Mouse (Mus musculus): ENCODE data around the gene Camta1.
"Not testable (repeated sequence)": the region's sequence is repeated elsewhere in the genome, so short reads cannot be mapped to it uniquely, and the experiment has no call there.

Gene Camta1

DNA sequence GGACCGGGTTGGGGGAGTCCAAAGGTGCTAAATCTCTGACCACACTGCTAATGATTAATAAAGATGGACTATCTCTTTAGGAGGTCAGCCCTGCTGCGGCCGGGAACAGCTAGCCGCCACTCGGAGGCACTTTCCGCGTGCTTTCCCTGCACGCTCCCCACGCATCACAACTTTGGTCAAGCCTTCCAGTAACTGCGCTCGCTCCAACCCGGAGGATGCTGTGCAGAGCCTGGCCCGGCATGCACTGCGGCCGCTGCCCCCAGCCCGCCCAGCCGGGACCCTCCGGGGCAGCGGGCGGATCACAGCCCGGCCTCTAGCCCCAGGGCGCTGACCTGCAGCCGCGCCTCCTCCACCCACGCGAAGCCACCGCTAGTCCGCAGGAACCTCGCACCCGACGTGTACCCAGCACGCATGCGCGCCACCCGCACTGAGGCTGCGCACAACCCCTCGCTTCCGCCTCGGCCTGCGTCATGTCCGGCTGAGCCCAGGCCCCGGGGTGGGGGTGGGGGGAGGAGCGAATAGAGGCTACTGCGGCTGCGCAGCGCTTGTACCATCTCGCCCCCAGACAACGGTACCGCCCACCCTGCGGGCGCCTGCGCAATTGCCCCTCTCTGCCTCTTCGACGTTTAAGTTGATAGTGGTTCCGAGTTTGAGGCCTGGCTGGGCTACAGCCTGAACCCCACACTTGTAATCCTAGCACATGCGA is 952.1 kb downstream of the Camta1 start:
- peak; percentile 98 for DNase-seq

DNA sequence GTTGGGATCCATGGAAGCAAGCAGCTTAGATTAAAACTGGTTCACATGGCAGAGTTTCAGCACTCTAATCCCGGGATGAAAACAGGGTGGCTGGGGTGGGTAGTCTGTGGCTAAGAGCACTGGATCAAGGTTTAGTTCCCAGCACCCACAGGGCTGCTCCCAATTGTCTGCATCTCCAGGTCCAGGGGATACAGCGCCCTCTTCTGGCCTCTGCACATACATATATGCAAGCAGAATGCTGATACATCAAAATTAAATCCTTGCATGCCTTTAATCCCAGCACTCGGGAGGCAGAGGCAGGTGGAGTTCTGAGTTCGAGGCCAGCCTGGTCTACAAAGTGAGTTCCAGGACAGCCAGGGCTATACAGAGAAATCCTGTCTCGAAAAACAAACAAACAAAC is 953.2 kb downstream of the Camta1 start:
- DNase-seq = not testable (repeated sequence)

DNA sequence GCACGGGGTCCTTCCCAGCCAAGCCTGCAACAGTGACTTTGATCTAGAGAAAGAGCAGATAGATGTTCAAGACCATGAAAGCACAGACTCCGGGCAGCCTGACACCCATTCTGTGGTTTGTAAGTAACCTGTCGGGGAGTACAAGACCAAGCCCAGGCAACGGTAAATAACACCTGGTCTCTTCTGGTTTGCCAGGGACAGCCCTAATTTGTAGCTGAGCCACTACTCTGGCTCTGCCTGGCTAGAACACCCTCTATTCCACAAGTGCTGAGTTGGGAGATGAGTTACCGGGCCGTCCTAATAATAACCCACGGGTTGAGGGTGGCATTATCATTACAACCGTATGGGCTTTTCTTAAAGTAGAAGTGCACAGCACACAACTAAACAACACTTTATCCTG is 954.6 kb downstream of the Camta1 start:
- no peak for DNase-seq

DNA sequence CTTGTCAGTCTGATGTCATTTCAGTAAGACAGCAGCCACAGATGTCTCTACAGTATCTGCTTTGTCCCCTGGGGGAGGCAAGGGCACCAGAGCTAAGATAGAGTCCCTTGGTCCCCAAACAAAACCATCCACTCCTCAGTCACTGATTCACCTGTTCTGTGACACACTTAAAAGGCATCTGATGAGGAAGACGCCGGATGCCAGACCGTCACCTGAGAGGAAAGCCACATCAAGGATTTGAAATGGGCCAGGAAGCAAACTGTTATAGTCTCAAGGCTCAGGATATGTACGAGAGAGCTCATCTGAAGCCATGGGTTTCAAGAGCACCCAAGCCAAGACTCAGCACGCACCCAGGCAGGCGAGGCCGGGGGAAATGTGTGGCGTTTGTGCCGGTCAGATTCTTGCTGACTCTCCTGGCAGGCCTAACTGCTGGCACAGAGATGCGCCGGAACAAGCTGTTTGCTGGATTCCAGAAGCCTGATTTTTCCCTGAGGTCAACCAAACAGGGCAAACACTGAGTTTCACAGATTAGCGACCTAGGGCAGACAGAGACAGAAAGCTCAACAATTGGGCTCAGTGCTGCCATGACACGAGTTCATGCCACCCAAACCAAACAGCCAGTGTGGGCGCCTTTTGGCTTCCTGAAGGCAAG is 958.5 kb downstream of the Camta1 start:
- DNase-seq = no peak

DNA sequence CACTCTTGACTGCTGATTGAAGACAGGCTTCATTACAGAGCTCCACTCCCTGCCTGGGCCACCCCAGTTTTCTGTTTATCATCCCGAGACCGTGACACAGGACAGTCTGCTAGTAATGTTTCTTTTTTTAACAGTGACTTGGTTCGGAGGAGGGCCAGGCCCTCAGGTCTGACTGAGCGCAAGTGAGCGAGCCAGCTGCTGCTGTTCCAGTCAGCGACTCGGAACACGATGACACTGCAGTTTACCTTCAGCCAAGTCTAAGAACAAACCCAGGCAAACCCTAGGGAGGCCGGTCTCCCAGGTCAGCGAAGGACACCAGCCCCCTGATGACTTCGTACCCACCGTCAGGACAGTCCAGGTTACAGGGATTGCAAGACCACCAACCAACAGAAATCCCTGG is 959.6 kb downstream of the Camta1 start:
- DNase-seq = no peak

DNA sequence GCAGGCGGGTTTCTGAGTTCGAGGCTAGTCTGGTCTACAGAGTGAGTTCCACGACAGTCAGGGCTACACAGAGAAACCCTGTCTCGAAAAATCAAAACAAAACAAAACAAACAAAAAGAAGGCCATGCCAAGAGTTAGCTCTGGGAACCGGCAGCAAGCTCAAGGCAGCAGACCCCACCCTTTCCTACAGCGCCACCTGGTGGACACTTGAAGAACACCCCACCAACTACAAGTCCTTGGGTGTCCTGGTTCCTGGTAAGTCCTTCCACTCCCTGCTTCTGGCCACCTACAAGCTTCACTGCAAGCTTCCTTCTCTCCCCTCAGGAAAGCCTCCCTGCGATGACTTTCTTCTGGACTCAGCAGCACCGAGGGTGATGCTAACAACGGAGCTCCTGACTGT is 960.0 kb downstream of the Camta1 start:
- DNase-seq = peak; percentile 46 to 75

DNA sequence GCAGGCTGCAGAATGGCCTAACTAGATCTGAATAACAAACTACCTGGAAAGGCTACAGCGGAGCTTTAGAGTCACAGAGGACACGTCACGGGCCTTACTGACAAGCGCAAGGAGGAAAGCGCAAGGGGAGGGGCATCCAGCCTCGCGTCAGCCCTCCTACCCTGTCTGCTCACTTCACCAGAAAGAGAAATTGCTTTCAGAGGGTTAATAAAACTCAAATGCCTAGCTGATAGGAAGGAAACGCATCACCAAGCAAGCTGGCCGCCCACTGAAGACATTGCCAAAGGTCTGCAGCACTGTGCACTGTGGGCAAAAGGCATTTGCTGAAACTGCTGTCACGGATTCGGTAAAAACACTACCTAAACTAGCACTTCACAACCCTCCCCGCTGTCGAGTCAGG is 961.2 kb downstream of the Camta1 start:
- no peak for DNase-seq

DNA sequence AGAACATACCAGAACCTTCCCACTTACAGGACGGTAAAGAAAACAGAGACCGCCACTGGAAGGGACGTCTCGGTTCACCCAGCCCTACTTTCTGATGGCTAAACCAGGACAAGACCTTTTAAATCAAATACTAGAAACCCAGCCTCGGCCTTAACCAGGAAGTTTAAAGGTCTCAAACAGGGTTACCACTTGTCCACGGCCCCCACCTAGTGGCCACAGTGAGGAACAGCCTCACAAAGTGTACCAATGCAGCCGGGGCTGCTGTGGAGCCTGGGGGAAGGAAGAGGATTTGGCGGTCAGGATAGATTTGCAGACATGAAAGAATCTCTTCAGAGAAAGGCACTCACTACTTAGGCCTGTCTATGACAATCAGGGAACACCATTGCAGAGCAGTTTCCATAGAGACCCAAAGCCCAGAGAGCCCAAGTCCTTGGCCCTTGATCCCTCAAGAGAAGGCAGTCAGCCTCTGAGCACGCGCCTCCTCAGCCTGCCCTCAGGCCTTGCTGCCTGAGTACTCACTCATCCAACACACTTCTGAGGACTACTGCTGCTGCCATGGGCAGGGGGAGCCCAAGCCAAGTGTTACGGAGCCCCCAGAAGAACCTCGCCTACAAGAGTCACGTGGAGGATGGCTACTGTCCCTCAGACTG is 962.8 kb downstream of the Camta1 start:
- peak; percentile 54 to 58 for DNase-seq

DNA sequence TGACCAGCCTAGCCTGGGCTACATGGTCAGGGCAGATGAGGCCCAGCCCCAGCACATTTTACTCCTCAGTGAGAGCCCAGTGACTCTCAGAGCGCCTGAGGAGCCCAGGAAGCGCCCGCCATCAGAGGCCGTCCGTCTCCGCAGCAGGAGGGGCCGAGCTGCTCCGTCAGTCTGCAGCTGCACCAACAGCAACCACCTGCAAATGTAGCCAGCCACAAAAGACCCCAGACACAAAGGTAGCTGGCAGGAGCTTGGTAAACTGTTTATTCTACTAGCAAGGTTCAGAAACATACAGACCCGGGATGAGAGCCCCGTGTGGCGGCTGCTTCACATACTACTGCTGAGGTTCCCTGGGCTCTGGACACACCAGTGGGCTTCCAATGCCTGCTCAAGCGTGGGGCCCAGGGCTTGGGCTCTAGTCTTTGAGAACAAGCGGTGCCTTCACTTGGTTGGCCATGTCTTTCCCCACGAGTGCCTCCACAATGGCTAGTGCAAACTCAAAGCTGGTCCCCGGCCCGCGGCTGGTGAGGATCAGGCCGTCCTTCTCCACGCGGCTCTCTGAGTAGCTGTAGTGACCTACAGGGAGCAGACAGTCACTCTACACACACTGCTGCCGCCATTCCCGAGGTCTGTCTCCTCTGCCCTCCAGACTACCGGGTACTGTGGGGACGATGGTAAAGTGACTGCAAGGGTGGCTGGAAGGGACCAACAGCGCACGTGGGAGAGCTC is 964.6 kb downstream of the Camta1 start:
- no peak for DNase-seq

DNA sequence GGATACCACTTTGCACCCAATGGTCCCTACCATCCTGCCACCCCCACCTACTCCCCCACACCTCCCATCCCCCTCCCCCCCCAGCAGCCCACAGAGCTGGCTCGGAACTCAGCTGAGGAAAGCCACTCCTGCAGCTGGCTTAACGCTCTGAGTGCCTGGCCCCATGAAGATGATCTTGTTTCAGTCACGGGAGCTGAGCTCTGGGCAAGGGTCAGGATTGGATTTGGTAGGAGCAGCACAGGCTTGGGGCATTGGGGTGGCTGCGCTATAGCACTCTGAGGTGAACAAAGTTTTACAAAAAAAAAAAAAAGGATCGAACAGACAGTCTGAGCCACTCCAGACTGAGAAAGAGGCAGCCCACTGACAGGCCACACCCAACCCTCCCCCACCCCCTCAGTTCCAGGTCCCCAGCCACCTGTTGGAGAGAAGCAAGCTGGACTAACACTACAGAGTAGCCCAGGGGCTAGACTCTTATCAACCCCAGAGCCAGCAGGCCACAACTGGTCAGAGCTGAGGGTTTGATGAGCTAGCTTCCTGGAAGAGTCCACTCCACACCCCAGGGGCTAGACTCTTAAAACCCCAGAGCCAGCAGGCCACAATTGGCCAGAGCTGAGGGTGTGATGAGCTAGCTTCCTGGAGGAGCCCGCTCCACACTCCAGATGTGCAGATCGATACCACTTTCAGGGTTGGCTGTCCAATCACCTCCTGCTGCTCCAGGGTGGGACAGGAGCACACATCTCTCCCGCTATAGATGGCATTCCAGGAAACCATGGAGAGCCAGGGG is 966.8 kb downstream of the Camta1 start:
- DNase-seq = no peak

DNA sequence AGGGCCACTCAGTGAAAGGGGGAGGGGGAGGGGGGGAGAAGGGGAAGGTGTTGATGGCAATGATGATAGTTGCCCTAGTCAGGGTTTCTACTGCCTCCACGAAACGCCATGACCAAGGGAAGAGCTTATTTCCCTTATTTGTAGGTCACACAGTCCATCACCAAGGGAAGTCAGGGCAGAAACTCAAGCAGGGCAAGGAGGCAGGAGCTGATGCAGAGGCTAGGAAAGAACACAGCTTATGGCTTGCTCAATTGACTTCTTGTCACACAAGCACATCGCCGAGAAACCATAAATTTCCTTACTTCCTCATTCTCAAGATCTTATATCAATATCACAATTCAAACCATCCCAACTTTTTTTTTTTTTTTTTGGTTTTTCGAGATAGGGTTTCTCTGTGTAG is 970.4 kb downstream of the Camta1 start:
- DNase-seq = no peak

DNA sequence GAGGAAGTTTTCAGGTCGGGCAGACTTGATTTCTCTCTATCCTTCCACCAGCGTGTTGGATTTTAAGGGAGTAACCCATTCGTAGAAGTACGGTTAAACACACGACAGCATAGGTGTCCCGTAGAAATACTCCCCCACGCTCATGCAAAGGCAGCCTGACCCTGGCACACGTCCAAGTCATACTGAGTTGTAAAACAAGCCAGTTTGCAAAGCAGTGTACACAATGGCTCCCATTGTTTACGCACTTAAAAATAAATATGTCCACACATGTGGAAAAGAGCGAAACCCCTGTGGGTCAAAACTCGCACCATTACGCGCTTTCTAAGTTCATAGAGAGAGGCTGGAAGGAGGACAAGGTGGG is 971.7 kb downstream of the Camta1 start:
- no peak for DNase-seq

DNA sequence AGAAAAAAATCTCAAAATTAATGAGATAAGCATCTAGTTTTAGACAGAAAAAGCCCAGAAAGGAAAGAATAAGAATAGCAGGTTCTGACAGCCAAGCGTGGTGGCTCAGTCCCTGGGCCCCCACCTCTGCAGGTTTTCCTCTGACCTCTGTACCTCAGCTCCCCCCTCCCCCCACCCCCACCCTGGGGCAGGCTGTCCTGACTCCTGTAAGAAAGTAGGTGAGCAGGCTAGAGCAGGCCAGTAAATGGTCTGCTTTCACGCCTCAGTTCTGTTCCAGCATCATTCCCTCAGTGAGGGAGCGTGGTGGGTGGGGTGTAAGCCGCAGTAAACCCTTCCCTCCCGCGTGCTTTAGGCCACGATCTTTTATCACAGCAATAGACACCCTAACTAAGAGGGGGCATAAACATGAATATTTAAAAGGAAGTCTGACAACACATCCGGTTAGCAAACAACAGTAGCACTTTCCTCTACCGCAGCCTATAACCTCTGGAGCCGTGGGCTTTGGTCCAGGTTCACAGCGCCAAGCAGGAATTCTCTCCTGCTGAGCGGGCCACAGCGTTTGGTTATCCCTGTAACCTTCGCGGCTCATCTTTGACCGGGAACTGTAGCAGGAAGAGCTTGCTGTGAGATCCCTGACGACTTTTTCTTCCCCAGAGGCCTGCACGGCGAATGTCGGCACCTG is 972.3 kb downstream of the Camta1 start:
- DNase-seq = no peak

DNA sequence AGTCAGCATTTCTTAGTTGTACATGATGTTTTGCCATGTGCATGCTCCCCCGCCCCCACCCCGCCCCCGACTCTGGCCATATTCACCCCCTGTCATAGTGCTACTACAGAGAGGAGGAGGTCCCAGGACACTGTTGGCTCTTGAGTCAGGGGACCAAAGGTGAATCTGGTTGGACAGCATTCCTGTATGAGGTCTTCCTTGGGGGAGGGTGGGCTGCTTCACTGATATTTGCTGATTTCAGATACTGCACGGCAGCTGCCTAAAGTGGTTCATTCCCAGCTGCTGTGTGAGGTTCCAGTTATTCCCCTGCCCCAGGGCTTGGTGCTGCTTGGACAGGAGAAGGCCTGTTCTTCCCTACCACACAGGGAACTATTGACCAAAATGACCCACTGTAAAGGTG is 973.2 kb downstream of the Camta1 start:
- DNase-seq = no peak

DNA sequence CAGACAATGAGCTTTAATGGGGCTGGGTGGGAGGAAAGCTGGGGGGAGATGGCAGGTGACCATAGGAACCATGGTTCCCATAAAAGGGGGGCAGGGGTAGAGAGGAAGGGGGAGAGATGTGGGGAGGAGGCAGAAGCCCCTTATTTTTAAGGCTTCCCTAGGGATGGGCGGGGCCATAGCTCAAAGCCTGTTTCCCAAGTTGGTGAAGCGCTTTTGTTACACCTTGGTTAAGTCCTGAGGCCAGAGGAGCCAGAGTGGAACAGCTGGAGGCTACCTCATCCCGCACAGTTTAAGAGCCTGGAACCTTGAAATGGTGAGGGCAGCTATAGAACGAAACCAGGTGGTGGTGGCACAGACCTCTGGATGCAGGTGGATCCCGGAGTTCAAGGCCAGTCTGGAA is 973.8 kb downstream of the Camta1 start:
- no peak for DNase-seq

DNA sequence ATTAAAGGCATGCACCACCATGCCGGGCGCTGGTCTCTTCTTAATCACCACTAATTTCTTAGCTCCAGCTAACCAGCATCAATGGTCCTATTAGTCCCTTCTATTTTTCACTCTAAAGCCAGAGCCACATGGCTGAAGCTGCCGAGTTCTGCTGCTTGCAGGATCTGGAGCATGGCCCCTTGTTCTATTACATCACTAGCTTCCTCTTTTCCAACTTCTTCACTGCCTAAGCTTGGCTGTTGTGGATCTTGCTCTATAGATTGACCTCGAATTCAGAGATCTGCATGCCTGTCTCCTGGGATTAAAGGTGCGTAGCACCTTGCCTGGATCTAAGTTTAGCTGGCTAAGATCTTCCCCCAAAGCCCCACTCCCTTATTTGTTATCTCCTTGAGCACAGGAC is 979.0 kb downstream of the Camta1 start:
- DNase-seq = no peak

DNA sequence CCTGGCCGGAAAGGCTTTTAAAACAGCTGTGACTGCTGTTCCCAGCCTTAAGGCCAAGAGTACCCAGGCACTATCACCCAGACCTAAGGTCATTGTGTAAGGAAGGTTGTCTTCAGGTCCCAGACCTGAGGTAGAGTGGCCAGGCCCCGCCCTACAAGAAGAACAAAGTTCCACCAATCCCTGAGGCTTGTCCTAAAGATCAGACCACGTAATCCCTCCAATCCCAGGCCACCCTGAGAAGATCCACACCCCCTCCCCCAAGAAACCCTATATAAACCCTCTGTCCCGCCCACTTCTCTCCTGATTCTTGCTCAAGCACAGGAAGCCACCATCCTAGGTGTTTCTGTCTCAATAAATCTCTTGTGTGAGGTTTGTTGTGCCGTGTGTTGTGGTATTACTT is 981.3 kb downstream of the Camta1 start:
- DNase-seq = no peak

DNA sequence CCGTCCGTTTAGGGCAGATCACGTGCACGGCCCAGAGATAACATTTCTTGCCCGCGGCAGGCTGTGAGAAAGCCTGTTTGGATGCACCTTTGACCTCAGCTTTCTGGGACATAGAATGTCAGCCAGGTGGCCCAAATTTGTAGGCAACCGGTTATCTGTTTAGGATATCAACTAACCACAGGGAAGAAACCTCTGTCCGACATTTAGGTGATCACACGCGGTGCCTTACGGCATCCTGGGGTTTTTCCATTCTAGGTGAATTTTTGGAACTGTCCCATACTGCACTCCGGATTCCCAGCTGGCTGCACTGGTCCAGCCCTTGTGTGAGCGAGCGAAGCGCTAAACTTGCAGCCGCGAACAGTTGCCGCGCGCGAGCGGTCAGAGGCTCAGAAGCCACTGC is 982.0 kb downstream of the Camta1 start:
- no peak for DNase-seq

DNA sequence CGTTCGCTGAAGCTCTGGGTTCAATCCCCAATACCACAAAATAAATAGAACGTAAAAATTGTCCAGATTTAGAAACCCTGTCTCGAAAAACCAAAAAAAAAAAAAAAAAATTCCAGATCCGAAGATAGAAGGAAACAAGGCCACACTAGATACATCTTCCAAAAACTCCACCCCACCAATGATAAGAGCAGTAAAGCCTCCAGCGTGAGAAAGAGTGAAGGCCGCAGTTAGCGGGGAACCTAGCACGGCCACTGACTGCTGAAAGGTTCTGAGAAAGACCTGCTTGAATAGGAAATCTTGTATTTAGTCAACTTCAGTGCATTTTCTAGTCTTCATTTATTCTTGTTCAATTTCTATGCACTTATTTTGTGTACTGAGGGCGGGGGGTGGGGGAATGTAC is 986.3 kb downstream of the Camta1 start:
- DNase-seq = no peak

DNA sequence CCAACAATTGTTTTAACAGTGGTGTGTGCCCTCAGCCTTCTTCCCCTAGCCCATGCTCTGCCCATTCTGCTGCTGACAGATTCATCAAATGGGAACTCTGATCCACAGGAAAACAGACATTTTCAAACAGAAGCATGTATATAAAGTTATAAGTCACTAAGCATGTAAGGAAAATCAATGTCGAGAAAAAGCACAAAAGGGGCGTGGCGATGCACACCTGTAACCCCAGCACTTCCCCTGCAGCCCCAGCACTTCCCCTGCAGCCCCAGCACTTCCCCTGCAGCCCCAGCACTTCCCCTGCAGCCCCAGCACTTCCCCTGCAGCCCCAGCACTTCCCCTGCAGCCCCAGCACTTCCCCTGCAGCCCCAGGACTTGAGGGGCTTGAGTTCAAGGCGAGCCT is 987.3 kb downstream of the Camta1 start:
- DNase-seq = not testable (repeated sequence)

DNA sequence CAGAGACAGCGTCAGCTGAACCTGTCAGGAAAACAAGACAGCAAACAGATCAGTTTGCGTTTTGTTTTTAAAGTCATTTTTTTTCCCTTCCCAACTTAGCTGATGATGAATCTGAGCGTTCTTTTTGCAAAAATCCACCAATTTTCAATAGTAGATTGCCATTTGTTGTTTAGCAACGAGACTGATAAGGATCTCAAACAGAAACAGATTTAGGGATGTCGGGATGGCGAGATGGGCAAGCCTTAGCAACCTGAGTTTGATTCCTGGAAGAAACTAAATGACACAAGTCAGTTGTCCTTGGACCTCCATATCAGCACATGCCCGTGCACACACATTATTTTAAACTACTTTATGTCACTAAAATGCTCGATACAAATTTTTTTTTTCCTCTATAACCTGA is 989.0 kb downstream of the Camta1 start:
- DNase-seq = no peak

DNA sequence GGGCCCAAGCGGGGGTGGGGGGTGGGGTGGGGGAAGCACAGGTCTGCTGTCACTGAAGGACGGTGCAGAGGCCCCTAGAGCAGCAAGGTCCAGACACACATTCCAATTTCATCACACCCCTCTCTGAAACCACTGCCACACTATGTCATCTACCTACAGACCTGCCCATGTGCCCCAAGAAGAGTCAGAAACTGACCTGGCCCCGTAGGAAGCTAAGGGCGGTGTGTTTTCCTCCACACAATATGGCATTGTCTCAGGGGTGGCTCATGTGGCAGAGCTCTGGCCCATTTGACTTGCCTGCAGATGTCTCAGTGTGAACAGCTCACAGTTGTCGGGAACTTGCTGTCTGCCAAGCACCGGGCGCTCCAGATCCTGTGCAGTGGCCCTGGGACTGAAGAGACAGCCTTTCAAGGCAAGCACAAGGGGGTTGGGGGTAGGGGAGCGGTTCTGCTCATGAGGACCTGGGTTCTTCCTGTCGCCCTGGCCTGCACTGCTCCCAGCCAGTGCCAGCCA is 989.5 kb downstream of the Camta1 start:
- no peak for DNase-seq
